Mouse (Mus musculus) erythroblast, embryonic 14.5 days (primary cell): ENCODE data around the gene Gm38431. TPM values are rescaled to one million over a fixed set of nuclear protein-coding genes. Genes with fewer than 3 reads are reported as not detected.

ENCODE experiments used
- H3K27me3 ChIP-seq: 2 replicates; pipeline ENCODE4 v1.6.1; 2012; ENCODE audit warnings: inconsistent platforms; ENCODE audit not compliant: control insufficient read depth
- H3K36me3 ChIP-seq: 2 replicates; pipeline ENCODE4 v1.6.1; 2012; ENCODE audit warnings: mild to moderate bottlenecking, inconsistent platforms; ENCODE audit not compliant: control insufficient read depth
- H3K4me1 ChIP-seq: 2 replicates; pipeline ENCODE4 v1.6.1; 2012; ENCODE audit warnings: inconsistent platforms; ENCODE audit not compliant: control insufficient read depth
- H3K4me3 ChIP-seq: replicated peaks from 2 replicates; pipeline ENCODE3; 2012; ENCODE audit warnings: moderate library complexity, mild to moderate bottlenecking, inconsistent platforms
- H3K9me3 ChIP-seq: 2 replicates; pipeline ENCODE4 v1.6.1; 2012; ENCODE audit warnings: low read length, inconsistent platforms, mixed read lengths; ENCODE audit not compliant: control insufficient read depth
- GATA1 ChIP-seq: IDR thresholded peaks from 2 replicates; pipeline ENCODE4 v1.6.1; 2012; ENCODE audit warnings: low read length, inconsistent platforms, mixed read lengths
- TAL1 ChIP-seq: IDR thresholded peaks from 3 replicates; pipeline ENCODE4 v1.6.1; 2012; ENCODE audit warnings: low read length, inconsistent platforms, mixed read lengths
- polyA plus RNA-seq: library from polyadenylated mRNA; stranded (reverse); fragments of >175 nt; gene quantifications from 2 replicates; pipeline ENCODE4 v1.2.3, GENCODE M21; 2012

The Gm38431 gene
- polyA plus RNA-seq, 1 experiment: 11.6 TPM

DNA sequence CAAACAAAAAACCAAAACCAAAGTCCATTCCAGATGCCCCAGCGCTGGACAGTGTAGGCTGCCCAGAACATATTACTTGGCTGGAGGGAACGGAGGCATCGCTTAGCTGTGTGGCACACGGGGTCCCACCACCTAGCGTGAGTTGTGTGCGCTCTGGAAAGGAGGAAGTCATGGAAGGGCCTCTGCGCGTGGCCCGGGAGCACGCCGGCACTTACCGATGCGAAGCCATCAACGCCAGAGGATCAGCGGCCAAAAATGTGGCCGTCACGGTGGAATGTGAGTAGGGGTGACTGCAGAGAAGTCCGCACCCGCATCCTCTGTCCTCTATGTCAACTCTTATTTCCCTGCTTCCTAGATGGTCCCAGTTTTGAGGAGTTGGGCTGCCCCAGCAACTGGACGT, 55.6 kb downstream of the Gm38431 start:
- Histone ChIP-seq H3K27me3 (peaks cover 78% of the 10 kb centered on the region), H3K9me3 (peaks cover 27% of the 10 kb centered on the region), H3K4me1 (peaks cover 85% of the 10 kb centered on the region), H3K36me3 (peaks cover 32% of the 10 kb centered on the region), H3K4me3 (no peak overlapping the region)
- no peak for TF ChIP-seq GATA1
- TF ChIP-seq TAL1: no peak

DNA sequence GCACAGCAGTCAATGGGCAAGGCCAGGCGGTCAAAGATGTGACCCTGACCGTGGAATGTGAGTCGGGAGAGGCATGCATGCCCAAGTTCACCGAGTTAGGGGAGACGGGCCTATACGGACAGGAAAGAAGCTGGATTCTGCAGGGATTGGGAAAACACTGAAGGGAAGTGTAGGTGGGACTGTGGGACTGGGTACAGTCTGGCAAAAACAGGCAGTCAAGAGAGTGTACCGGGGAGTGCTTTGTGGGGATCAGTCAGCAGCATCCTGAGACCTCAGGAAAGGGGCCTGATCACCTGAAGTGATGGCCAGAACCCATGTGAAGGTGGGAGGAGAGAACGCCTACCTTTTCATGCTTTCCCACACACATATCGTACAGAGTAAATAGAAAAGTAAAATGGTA, 56.2 kb downstream of the Gm38431 start:
- H3K4me1 ChIP-seq: peaks cover 83% of the 10 kb centered on the region
- H3K36me3 ChIP-seq: peaks cover 32% of the 10 kb centered on the region
- TF ChIP-seq GATA1 (no peak), TAL1 (no peak)
- H3K4me3 ChIP-seq: no peak overlapping the region
- peaks cover 27% of the 10 kb centered on the region for H3K9me3 ChIP-seq
- H3K27me3 ChIP-seq: peaks cover 78% of the 10 kb centered on the region

DNA sequence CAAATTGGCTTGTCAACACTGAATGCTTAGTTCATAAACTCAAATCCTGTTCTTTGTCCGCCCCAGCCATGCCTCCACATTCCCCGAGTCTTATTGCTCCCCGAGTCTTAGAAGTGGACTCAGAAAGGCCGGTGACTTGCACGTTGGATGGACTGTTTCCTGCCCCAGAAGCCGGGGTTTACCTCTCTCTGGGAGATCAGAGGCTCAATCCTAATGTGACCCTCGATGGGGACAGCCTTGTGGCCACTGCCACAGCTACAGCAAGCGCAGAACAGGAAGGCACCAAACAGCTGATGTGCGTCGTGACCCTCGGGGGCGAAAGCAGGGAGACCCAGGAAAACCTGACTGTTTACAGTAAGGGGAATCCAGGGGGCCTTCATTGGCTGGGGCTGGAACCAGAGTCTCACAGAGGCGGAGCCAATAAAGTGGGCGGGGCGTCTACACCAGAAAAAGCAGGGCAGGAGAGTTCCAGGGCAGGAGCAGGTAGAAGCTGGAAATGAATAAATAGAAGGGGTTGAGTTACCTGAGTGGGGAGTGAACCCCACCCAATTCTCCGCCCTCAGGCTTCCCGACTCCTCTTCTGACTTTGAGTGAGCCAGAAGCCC, 57.2 kb downstream of the Gm38431 start:
- Histone ChIP-seq H3K4me3 (no peak overlapping the region), H3K9me3 (peaks cover 27% of the 10 kb centered on the region), H3K36me3 (peaks cover 37% of the 10 kb centered on the region), H3K27me3 (peaks cover 78% of the 10 kb centered on the region), H3K4me1 (peaks cover 79% of the 10 kb centered on the region)
- TF ChIP-seq TAL1: no peak

DNA sequence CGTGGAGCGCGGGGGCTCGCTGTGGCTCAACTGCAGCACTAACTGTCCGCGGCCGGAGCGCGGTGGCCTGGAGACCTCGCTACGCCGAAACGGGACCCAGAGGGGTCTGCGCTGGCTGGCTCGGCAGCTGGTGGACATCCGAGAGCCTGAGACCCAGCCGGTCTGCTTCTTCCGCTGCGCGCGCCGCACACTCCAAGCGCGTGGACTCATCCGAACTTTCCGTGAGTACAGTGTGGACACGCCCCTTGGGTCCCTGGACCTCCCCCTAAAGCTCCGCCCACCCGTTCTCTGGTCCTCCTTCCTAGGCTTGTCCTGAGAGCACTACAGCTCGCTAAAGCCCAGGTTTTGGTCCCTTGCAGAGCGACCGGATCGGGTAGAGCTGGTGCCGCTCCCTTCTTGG, 58.7 kb downstream of the Gm38431 start:
- H3K9me3 ChIP-seq: peaks cover 24% of the 10 kb centered on the region
- H3K36me3 ChIP-seq: peaks cover 38% of the 10 kb centered on the region
- H3K4me1 ChIP-seq: peaks cover 82% of the 10 kb centered on the region
- no peak for TF ChIP-seq TAL1
- H3K4me3 ChIP-seq: peak overlapping the region; percentile 70
- peaks cover 68% of the 10 kb centered on the region for H3K27me3 ChIP-seq

DNA sequence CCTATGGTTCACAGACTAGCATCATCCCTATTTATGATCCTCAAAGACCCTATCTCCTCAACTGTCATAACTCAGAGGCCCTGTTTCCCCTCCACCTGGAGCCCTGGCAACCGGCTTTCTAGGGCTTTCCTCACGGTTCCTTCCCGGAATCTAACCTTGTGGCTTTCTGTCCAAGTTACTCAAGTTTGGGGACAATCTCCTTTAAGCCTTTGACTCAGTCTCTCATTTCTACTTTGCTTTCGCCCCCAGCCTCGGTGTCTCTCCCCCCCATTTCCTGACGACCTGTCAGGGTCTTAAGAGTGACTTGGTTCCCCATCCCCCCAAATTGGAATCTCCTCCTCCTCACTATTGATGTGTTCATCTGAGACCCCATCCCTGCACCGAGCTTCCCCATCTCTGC, 59.3 kb downstream of the Gm38431 start:
- peak overlapping the region; percentile 70 for H3K4me3 ChIP-seq
- H3K36me3 ChIP-seq: peaks cover 43% of the 10 kb centered on the region
- peaks cover 20% of the 10 kb centered on the region for H3K9me3 ChIP-seq
- H3K4me1 ChIP-seq: peaks cover 83% of the 10 kb centered on the region
- peaks cover 61% of the 10 kb centered on the region for H3K27me3 ChIP-seq
- no peak for TF ChIP-seq GATA1
- no peak for TF ChIP-seq TAL1

DNA sequence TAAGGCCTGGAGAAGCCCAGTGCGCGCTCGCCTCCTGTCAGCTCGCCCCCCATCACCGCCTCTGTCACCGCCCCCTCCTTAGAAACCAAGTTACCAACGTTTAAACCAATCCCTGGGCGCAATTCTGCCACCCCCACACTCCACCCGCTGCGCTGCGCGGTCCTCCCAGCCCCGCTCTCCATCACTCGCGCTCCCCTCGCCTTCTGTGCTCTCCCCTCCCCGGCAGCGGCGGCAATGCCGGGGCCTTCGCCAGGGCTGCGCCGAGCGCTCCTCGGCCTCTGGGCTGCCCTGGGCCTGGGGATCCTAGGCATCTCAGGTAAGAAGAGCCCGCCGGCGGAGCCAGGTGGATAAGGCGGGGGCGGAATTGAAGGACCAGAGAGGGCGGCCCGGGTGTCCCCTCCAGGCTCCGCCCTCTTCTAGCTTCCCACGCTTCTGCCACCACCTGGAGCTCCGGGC, 59.9 kb downstream of the Gm38431 start, which contains the start of gene Icam5:
TSS of gene Icam5 (plus strand) at position 178 of the 456 bp plus-strand sequence.
- H3K27me3 ChIP-seq: peaks cover 56% of the 10 kb centered on the region
- H3K4me1 ChIP-seq: peaks cover 83% of the 10 kb centered on the region
- no peak for TF ChIP-seq GATA1
- no peak for TF ChIP-seq TAL1

DNA sequence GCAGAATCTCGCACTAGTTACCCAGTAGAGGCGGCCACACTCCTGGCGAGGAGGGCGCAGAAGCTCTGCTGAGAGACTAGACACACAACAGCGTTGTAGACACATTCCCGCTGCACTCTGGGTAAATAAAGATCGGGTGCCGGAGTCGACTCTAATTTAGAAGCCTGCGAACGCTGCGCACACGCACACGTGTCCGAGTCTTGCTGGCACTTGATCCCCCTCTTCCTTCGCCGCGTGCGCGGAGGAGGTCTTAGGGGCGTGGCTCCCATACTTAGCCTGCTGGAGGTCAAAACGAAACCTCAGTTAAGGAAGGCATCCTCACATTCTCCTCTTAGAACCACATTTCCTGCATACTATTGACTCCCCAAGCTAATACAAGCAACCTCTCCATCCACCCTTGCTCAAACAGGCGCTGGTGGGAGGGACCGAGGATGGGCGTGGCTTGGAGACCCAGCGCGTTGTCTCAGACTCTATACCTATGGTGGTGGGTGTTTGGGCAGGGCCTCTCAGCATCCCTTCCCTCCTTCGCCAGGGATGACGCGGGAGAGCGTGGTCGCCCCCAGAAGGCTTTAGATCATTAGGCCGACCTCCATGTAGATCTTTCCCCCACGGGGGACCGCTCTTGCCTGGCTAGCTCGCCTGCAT, 60.4 kb downstream of the Gm38431 start:
- Histone ChIP-seq H3K4me1 (peaks cover 84% of the 10 kb centered on the region), H3K9me3 (peaks cover 13% of the 10 kb centered on the region), H3K4me3 (peak overlapping the region; percentile 70), H3K27me3 (peaks cover 50% of the 10 kb centered on the region), H3K36me3 (peaks cover 49% of the 10 kb centered on the region)
- TF ChIP-seq TAL1 (no peak), GATA1 (no peak)

More for the DNA sequence above, 59.9 kb downstream of the Gm38431 start, which contains the start of gene Icam5:
- peak within 1 kb of the TSS; percentile 70 for H3K4me3 ChIP-seq
- peaks cover 18% of the 10 kb centered on the region for H3K9me3 ChIP-seq
- H3K36me3 ChIP-seq: peaks cover 46% of the 10 kb centered on the region

DNA sequence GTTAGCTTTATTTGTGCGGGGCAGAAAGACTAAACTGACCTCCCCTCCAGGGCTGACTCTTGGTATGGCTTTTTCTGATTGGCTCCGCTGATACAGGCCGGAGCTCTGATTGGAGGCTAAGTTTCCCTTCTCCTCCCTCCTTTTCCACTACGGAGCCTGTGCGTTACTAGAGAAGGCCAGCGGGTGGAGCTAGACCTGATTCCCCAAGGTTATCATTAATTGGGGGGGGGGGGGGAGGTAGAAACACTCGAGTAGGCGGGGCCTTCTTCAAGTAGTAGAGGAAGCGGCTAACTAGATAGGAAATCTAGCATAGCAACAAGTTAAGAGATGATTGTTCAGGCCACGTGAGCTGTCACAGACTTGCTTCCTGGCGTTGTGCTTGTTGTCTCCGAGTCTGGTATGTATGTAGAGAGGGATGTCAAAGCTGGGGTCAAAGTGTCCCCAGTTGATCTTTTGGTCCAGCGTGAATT, 61.0 kb downstream of the Gm38431 start:
- peaks cover 86% of the 10 kb centered on the region for H3K4me1 ChIP-seq

DNA sequence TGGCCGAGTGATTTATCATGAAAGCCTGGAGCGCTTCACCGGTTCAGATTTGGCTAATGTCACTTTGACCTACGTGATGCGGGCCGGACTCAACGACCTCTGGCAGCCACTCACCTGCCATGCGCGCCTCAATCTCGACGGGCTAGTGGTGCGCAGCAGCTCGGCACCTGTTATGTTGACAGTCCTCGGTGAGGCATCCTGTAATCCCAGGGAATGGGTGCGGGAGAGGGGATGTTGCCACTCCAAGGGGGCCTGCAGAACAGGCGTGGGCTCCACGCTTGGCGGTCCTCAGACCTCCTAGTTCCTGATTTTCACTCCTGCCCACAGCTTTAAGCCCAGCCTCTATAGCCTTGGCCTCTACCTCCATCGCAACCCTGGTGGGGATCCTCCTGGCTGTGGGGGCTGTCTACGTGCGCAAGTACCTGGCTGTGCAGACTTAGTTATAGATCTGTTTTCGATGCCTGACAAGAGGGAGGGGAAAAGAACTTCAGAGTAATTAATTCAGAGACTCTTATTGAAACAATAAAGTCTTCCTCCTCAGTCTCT, 61.7 kb downstream of the Gm38431 start:
- peaks cover 3% of the 10 kb centered on the region for H3K9me3 ChIP-seq
- H3K4me1 ChIP-seq: peaks cover 86% of the 10 kb centered on the region
- H3K27me3 ChIP-seq: peaks cover 38% of the 10 kb centered on the region
- peaks cover 43% of the 10 kb centered on the region for H3K36me3 ChIP-seq
- TF ChIP-seq GATA1 (no peak), TAL1 (no peak)
- peak overlapping the region; percentile 70 for H3K4me3 ChIP-seq

More for the DNA sequence above, 61.0 kb downstream of the Gm38431 start:
- peaks cover 9% of the 10 kb centered on the region for H3K9me3 ChIP-seq
- TF ChIP-seq TAL1 (no peak), GATA1 (peak; percentile 96)
- peaks cover 44% of the 10 kb centered on the region for H3K27me3 ChIP-seq
- H3K4me3 ChIP-seq: peak overlapping the region; percentile 70
- peaks cover 46% of the 10 kb centered on the region for H3K36me3 ChIP-seq
